Mouse (Mus musculus) G1E (cell line): Measurements from ENCODE around the gene Mtg1.
"Not testable (repeated sequence)": the region's sequence is repeated elsewhere in the genome, so short reads cannot be mapped to it uniquely, and the experiment has no call there.

Experiments used
- CTCF ChIP-seq: IDR thresholded peaks from 2 replicates; pipeline ENCODE4 v1.5.1; 2012; ENCODE audit warnings: low read depth, low read length, inconsistent platforms, mixed read lengths
- GATA1 ChIP-seq: IDR thresholded peaks from 2 replicates; pipeline ENCODE4 v1.6.1; 2012; ENCODE audit warnings: borderline replicate concordance, low read length, inconsistent platforms, mixed read lengths

DNA sequence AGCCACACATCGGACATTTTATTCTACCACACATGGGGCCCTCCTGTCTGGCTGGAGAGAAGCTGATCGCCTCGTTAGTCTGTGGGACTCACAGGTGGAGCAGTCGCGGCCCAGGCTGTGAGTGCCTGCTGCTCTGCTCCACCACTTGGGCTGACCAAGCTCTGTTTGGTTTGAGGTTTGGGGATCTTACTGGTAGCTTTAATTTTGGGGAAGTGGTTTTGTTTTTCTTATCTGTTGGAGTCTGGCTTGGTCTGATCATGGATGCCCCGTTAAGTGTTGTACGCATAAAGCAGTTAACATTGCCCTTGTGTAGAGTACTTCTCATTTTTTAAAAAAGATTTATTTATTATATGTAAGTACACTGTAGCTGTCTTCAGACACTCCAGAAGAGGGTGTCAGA is 3.3 kb upstream of the Mtg1 start:
- TF ChIP-seq CTCF, GATA1: not testable (repeated sequence)
